Mouse (Mus musculus) CD4-positive, CD25-positive, alpha-beta regulatory T cell, adult 4 months (primary cell): ENCODE measurements around the gene Shq1. TPM values are rescaled to one million over a fixed set of nuclear protein-coding genes. Genes with fewer than 3 reads are reported as not detected.

Source experiments
- ATAC-seq: one replicate; pipeline ENCODE4 v1.8.0; 2017
- polyA plus RNA-seq, 2 experiments: library from polyadenylated mRNA; unstranded; fragments of 100-300 nt; shearing (Covaris generic); gene quantifications; one replicate each; pipeline ENCODE4 v1.2.1; 2017

The Shq1 gene
- polyA plus RNA-seq, 2 experiments from 2014 or later = 10.0 to 11.7 TPM

DNA sequence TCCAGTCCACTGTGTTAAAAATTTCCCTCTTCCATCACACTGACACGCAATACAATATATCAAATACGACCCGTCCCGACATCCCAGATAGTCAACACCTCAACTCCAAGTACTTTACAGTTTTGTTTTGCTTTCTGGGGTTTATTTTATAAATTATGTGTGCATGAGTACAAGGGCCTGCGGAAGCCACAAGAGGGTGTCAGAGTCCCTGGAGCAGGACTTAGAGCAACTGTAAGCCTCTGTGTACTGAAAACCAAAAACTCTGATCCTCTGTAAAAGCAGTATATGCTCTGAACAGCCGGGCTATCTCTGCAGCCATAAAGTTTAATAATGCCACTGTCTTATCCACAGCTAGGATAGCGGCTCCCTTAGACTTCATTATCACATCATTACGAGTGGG lies 3.3 kb downstream of the Shq1 start:
- ATAC-seq = no peak

DNA sequence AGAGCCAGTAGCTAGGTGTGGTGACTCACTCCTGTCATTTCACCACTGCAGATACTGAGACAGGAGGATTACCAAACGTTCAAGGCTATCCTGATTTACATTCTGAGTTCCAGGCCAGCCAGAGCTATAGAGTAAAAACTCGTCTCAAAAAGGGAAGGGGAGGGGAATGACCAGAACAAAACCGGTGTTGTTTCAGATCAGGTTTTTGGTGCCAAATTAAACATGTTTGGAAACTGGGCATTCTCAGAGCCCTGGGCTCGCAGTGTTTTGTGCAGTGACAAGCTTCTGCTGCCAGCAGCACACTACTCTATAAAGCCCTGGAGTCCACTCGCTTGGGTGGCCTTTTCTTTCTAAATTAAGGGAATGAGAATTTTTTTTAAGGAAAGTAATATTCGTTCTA lies 8.7 kb downstream of the Shq1 start:
- ATAC-seq = no peak

DNA sequence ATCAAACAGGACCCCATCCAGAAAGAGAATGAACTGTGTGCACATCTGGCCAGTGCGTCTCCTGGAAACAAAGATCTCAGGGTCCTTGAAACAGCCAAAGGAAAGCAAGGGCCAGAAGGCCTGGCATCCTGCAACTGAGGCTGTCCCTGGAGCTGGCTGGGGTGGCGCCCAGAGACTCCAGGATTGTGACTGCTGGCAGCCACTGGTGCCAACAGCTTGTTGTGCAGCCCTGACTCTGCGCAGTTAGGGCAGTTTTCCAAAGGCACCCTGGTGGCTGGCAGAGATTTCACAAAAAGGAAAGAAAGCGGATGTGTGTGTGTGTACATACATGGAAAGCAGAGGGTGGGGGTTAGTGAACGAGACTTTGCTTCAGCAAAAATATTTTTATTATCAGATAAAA lies 10.6 kb downstream of the Shq1 start:
- no peak for ATAC-seq

DNA sequence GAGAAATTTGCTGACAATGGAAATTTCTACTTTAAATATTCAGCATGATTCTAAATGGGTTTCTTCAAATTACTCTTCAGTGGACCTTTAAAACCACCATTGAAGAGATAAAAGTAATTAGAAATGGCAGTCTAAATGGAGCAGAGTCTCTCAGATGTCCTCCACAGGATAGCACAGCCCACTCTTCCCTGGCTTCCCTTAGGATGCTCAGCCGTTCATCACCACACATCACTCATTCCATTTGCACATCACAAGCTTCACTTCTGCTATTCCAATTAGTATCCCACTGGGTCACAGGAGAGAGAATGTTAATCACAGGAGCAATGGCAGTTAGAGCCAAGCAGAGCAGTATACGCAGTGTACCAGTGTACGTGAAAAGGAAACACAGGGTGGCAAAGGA lies 18.4 kb downstream of the Shq1 start:
- no peak for ATAC-seq

DNA sequence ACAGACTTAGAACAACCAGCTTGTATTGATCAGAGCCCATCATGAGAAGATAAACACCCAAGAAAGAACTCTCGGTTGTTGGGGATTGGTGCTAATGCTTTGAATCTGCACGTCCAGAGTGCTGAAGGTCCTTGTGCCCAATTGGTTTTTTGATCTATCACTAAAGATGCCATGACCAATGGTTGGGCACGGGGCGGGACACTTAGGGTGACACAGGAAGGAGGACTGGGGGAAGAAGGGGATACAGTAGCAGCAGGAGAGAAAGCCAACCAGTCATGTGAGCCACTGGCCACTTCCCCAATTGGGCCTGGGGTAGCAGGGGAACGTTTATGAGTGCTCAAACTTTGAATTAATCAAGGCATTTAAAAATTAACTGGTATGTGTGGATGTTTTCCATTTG lies 23.8 kb downstream of the Shq1 start:
- ATAC-seq = no peak

DNA sequence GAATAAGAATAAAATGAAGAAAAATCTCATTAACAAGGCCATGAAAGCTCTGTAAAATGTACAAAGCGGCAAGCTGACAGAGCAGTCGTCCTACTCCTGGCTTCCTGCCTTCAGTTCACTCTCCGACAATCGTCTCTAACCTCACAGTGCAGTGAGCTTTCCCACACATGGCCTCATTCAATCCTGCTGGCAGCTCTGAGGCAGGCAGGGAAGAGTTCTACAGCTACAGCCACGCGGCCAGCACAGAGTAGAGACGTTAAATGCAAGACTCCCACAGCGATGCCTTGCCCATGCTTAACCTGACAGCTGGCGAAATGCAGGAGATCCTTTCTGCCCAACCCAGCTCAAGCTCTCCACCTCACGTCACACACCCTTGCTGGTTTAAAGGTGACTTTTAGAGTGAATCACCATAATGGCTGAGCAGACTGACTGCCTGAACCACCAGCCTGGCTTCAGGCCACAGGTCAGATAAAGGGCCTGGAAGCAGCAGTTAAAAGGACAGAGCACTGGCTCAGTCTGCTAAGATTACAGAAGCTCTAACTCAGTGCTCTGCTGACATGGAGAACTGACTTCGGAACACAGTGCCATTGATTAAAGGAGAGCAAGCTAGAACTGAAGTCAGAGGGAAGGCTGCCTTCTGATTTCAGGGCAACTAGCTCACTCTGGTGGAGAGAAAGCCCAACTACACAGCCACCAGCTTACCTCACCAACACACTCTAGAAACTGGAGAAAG lies 25.3 kb downstream of the Shq1 start:
- ATAC-seq = no peak

DNA sequence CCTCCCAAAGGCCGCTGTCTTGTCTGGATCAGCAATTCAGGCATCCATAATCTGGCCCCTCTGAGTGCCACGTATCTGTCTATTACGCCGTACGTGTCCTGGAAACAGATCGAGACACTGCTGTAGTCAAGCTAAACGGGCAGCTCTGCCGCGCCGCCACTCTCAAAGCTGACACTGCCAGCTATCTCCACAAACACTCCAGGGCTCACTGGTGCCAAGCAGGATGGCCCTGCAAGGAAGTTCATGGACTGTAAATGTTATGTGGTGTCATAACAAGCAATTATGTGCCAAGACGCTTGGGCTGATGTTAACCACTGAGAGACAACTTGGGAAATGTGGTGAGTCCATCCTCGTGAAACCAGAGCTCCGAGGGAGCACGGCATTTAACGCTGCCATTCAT lies 26.3 kb downstream of the Shq1 start:
- ATAC-seq = no peak

DNA sequence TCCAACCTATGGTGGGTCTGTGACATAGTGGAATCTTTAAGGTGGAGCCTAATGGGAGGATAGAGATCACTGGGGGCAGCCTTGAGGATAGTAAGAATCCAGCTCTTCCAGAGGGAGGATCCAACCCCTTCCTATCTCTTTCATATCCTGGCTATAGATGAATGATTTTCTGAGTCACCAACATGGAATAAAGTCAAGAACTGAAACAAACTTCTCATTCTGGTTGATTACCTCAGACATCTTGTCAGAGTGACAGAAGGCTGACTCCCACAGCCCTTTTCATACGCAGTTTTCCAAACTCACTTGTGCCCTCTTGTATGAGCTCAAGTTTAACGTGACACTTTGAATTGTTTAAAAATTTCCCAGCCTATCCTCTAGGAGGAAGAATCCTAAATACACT lies 28.2 kb downstream of the Shq1 start:
- no peak for ATAC-seq

DNA sequence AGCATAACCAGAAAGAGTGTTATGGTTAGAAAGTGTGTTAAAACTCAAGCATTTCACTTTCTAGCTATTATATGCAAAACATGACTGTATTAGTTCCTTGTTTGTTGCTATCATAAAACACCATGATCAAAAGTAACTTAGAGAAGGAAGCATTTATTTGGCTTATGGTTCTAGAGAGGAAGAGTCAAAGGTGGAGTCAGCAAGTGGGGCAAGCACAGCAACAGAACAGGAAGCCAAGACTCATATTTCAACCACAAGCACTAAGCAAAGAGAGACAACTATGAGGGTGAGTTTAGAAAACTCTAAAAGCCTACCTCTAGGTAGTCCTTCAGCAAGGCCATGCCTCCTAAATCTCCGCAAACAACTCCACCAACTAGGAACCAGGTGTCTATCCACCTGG lies 30.4 kb downstream of the Shq1 start:
- ATAC-seq = no peak

DNA sequence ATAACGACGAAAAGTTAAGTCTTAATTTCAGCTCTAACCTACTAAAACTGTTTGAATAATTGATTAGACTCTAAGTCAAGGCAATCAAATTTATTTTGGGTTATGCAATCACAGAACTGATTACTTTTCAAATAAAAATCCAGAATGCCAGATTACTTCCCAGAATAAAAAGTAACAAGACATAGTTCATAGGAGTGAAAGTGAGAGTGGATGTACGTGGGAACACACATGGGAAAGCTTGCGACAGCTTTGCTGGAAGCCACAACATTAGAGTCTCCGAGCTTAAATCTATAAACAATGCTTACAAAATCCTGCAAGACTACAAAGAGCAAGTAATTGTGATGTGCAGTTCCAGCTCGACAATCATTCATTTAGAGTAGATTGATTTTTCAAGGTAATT lies 41.9 kb downstream of the Shq1 start:
- ATAC-seq = no peak

DNA sequence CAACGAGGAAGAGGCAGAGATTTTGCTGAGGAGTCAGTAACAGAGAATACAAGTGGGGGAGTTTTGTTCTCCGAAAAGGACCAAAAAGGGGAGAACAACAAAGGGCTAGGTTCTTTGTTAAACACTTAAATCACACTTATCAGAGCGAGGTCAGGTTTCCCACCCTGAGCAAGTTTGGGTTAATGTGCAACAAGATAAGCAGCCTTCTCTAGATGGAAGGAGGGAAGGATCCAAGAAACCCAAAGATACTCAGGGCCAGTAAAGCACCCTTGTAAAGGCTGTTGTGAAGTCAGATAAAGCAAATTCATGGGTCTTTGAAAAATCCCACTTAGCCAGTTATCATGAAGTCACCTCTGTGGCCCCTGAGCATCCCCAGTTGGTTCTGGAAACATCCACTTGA lies 42.7 kb downstream of the Shq1 start:
- no peak for ATAC-seq

DNA sequence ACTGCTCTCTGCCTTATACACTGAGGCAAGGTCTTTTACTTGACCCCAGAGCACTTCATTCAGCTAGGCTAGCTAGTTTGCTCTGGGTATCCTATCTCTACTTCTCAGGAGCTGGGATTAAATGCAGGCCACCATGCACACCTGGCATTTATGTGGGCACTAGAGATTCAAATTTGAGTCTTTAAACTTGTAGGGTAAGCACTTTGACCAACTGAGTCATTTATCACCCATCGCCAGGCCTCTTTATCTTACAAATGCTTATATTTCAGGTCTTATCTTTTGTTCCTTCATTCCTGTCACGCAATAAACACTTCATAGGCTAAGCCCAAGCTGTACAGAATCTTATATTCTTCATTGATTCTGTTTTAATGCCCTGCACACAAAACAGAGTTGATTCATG lies 47.0 kb downstream of the Shq1 start:
- ATAC-seq = no peak

DNA sequence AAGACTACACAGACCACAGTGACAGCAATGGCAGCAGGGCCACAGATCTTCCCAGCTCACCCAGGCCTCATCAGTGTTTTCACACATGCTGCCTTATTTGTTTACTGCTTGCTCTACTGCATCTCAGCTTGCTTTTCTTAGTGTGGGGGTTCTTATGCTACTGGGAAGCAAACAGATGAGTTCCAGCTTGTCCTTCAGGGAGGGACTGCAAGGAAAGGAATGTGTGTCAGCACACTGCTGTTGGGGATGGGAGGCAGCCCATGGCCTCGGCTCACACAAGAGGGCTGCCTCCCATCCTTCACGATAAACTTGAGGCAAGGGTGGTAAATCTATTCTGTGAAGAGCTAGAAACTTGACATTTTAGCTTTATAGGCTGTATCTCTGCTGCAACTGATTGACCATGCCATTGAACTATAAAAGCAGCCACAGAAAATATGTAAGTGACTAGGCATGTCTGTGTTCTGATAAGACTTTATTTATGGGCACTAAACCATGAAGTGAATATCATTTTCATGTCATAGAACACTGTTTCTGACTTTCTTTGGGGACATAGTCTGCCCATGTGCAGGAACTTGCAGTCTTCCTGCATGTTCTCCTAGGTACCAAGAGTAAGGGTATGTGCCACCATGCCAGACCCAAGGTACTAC lies 48.0 kb downstream of the Shq1 start:
- ATAC-seq = no peak

DNA sequence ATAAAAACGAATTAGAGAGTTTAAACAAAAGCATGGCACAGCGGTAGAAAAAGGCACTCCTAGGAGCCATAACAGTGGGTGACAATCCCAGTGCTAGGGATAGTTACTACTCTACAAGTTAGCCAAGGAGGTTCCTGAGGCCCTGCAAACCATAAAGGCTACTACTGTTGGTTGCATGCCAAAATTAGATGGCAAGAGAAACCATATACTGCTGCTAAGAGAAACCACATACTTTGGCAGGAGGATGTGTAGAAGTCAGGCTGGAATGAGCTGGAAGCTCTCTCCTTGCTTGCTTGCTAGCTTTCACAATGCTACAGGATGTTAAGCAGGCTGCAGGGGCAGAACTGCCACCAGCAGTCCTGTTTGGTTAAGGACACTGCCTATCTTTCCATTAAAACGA lies 50.5 kb downstream of the Shq1 start:
- ATAC-seq = no peak

DNA sequence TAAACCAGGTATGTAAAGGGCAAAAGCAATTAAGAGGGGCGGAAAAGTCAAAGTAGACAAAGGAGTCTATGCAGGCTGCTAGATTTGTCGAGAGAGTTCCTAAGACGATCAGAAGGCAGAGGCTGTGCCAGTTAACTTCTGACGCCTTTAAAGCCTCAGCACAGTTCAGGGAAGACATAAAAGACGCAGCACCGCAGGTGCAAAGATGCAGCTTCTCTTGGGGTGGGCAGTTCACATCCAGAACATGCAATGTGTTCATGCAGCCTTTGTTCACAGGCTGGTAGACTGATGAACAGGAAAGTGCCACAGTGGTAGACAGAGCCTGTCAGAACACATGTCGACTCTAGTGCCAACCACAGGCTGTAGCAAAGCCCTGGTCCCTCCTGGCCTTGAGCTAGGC lies 51.6 kb downstream of the Shq1 start:
- no peak for ATAC-seq

DNA sequence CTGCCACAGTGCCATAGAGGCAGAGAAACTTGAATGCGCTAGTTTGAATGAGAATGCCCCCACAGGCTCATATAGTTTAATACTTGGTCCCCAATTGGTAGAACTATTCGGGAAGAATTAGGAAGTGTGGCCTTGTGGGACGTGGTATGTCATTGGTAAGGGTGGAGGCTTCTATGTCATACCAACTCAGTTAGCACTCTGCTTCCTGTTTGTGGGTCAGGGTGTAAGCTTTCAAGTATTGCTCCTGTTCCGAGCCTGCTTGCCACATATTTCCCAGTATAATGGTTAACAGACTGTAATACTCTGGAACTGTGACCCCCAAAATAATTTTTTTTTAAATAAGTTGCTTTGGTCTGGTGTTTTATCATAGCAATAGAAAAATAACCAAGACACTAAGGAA lies 54.8 kb downstream of the Shq1 start:
- ATAC-seq = no peak

DNA sequence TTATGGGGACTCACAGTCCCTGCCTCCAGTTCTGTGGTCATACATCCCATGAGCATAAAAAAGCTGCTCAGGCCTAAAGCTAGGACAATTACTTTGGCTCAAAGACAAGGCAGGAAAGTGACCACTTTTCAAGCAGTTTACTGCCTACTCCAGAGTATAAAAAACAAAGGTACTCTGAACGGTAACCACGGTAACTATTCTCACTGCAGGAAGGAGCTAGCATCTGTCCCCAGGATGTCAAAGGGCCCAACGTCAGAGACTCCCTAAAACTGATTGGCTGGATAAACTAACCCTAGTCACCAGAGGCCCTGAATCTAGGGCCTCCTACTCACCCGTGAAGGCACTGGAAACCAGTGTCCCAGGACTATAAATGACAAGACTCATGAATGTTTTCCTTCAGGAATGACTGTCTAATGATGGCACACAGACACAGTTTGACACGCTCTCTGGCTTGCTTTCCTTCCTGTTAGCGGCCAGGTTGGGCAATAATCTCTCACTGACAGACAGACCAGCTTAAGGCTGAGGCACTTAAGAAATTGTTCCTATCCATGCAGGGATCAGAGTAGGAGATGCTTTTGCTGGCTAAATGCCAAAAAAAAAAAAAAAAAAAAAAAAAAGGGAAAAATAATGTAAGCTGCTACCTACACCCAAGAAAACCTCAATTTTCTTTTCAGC lies 57.2 kb downstream of the Shq1 start:
- ATAC-seq = no peak

DNA sequence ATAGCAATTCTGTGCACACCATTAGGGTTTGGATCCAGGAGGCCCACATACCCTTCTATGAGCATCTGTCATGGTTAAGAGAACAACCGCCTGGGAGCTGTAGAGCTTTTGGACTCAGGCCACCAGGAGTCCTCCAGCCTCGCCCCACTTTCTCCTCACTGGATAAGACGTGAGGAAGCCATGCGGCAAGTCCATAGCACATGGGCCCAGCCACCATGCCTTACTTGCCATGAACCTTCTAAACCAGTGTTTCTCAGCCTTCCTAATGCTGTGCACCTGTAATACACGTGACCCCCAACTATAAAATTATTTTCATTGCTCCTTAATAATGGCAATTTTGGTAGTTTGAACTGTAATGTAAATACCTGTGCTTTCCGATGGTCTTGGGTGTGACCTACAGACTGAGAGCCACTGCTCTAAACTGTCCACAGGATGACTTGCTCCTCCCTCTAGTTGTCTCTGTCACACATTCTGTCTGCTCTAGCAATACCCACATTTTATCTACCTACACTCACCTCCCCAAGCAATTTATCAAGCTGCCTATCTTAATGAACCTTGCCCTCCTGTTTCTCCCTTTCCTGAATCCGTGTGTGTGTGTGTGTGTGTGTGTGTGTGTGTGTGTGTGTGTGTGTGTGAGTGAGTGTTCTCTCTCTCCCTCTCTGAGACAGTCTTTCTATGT lies 59.9 kb downstream of the Shq1 start:
- no peak for ATAC-seq

DNA sequence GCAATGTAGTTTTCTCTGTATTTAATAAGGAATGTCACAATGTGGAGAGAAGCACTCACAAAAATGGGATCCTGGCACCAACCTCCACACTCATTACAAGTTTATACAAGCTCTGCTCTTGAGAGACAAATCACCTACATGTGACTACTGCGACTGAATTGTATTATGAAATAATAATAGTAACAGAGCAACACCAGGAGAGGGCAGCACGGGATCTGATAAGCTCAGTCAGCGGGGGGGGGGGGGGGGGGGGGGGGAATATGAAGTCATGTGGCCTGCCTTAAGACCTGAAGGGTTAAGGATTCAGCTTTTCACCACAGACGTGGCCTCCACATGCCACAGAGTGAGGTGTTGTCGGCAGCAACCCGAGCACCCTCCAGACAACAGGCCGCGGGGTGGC lies 60.8 kb downstream of the Shq1 start:
- ATAC-seq = no peak

DNA sequence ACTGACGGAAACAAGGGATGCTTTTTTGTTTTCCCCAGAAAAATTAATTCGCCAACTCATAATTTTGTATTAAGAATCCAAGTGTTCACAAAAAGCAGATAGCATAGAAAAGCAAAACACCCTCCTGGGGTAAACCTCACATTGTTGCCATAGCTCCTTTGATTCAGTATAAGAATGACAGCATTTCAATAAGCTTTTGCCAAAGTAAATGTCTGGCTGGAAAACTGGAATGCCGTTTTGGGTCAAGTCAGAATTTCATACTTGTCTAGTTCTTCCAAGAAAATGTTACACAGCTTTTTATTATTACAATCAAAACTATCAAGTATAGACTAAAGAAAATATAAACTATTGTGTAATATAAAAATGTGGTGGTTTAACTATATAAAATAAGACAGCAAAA lies 61.7 kb downstream of the Shq1 start:
- ATAC-seq = no peak

DNA sequence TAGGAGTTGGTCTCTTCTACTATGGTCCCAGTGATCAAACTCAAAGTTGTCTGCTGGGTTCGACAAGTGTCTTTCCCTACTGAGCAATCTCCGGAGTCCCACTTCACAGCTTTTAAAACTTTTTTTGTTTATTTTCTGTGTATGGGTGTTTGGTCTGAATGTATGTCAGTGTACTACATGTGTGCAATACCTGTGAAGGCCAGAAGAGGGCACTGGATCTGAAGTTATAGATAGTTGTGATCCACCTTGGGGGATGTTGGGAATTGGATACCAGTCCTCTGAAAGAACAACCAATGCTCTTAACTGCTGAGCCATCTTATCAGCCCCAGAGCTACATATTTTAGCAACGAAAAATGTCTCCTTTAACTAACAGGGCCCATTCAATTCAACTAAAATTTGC lies 62.5 kb downstream of the Shq1 start:
- ATAC-seq = peak; percentile 64

DNA sequence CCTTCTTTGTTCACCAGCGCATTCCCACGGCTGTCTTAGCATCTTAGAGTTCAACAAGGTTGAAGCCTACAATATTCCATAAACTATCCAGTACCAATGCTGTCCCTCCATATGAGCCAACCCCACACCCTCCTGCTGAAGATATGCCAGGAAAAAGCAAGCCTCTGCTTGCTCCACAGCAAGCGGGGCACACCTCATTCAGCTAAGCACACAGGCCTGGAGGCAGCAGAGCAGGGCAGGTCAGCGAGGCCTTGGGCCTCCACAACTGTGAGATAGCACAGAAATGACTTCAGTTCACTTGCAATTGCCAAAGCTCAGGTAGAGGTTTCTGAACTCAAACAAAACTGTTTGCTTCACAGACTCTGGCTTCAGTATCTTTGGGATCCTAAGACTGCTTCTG lies 64.2 kb downstream of the Shq1 start:
- no peak for ATAC-seq

DNA sequence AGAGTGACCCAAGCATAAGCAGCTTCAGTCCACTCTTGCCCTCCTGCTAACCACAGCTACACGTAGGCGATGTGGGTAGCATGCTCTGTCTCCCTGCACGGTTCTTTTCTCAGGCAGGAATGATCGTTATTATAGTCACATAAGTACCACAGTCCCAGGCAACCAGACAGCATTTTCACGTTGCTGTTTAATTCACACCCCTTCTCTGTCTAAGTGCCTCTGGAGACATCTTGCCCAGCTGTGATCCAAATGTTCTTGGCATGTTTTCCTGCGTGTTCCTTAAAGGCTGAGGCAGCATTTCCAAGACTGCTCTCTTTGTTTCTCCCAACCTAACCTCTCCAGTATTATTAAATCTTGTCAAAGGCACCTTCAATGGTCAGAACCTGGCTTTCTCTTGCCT lies 67.3 kb downstream of the Shq1 start:
- no peak for ATAC-seq

DNA sequence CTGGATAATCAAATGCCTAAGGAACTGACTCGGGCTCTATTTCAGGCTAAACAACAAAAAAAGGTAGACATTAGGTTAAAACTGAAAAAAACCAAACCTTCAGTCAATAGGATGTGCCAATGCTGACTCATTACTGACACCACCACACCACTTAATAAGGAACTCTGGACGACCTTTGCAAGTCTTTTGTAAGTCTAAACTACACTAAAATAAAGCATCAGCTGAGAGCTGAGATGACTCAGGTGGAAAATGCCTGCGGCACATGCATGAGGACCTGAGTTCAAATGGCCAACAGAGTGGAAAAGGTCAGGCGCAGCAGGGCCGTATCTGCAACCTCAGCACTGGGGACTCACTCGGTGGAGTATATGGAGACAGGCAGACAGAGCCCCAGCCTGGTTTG lies 69.3 kb downstream of the Shq1 start:
- no peak for ATAC-seq
